Mouse (Mus musculus): ENCODE measurements around the gene Dpy19l3.
A peak's percentile ranks its signal among the peaks of the same experiment; 100 is the strongest.

Gene Dpy19l3

GRCm38 (mm10) chr7:35687229-35687628 is 67.0 kb downstream of the Dpy19l3 start:
- peak; percentile 62 for DNase-seq

- DNase-seq, result peak; percentile 64
These were observed 67.5 kb downstream of the Dpy19l3 start for GRCm38 (mm10) chr7:35686756-35687155.

GRCm38 (mm10) chr7:35686216-35686615 is 68.0 kb downstream of the Dpy19l3 start:
- DNase-seq, result no peak

GRCm38 (mm10) chr7:35683409-35684122 is 70.7 kb downstream of the Dpy19l3 start:
- no peak for DNase-seq

DNA sequence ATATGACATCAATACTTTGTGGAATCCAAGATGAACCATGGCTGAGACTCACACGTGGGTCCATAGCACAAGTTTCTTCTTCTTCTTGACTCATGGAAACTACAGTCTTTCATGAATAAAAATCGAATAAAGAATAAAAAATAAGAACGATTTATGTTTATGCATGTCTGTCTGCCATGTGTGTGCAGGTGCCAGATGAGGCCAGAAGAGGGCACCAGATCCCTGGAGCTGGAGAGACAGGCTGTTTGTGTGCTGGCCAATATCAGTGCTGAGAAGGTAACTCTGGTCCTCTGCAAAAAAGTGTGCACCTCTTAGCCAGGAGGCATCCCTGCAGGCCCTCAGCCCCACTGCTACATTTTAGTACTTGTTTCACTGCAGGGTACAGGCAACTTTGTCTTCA is 72.7 kb downstream of the Dpy19l3 start:
- no peak for DNase-seq

GRCm38 (mm10) chr7:35678976-35679375 is 75.3 kb downstream of the Dpy19l3 start:
- no peak for DNase-seq

DNA sequence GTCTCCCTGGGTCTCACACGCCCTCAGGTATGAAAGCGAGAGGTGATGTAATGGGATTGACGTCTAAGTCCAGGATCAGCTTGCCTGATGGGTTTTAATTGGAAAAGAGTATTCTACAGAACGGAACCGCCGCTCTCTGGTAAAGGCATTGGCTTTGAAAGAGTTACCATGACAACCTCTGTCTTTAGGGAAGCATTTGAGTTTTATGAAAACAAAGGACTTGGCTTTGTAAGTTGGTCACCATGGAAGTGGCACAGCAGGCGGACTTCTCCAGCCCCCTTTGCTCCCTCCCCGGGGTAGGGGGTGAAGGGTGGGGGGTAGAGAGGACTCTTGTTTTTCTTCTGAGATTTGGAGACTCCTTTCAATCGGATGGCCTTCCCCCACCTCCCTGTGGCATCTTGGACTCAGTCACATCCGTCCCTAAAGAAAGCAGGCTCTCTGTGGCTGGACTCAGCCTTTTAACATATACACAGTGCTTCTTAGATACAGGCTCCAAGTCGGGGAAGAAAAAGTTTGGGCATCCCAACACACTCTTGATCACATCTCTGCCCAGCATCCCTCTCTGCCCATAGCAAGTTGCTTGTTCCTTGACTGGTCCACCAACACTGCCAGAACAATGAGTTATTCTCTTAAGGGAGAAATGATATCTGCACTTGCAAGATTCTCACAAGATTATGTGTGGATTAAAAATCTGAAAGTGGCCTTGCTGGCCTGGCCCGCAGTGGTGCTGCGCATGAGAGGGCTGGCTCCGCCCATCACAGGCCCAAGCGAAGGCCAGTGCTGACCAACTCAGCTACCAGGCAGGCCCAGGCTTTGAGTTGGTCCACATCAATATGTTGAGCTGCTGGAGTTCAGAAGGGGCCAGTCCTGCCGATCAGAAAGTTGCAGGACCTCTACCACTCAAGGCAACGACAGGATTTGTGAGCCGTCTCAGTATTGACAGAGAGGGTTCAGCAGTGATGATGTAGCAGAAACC is 85.9 kb downstream of the Dpy19l3 start:
- DNase-seq, result peak; percentile 76

DNA sequence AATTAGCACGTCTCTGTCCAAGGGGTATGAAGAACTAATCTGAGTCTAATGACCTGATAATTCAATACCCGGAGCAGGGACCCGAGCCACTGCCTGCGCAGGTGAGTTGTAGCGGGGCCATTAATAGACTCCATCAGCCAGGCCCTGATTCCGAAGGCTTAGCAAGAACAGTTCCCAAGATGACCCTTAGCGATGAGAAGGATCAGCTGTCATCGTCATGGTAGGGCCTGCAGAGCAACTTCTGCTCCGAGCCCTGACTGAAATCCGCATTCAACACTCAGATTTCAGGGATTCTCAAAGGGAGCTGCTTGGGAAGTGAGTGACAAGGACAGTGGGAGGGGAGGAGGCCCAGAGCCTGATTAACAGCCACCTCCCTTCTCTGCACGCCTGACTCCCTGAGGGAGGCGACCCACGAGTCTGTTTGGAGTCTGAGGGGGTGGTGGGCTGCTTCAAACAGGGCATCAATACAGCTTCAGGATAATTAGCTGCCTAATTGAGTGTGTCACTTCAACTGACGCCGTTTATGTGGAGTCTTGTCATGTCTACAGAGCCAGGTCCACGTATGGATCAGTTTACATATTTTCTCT is 90.4 kb downstream of the Dpy19l3 start:
- DNase-seq, result no peak

GRCm38 (mm10) chr7:35659173-35659572 is 95.1 kb downstream of the Dpy19l3 start:
- DNase-seq, result no peak

GRCm38 (mm10) chr7:35657829-35658228 is 96.4 kb downstream of the Dpy19l3 start:
- no peak for DNase-seq

DNA sequence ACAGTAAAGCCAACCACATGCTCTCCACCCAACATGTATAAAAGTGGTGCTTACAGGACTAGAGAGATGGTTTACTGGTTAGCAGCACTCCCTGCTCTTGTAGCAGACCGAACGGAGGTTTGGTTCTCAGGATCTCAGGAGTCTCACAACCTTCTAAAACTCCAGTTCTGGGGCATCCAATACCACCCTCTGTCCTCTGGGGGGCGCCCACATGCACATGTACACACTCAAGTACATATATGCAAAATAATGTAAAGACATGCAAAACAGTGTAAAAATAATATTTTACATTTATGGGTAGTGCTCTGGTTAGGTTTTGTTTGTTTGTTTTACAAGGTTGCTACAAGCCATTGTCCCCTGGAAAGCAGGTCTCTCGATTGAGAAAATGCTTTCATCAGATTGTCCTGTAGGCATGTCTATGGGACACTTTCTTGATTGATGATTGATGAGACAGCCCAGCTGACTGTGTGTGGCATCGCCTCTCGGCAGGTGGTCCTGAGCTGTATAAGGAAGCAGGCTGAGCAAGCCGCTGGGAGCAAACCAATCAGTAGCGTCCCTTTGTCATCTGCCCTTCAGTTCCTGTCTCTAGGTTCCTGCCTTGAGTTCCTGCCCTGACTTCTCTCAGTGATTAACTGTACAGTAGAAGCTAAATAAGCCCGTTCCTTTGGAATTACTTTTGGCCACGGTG is 102.5 kb downstream of the Dpy19l3 start:
- DNase-seq, result no peak

DNA sequence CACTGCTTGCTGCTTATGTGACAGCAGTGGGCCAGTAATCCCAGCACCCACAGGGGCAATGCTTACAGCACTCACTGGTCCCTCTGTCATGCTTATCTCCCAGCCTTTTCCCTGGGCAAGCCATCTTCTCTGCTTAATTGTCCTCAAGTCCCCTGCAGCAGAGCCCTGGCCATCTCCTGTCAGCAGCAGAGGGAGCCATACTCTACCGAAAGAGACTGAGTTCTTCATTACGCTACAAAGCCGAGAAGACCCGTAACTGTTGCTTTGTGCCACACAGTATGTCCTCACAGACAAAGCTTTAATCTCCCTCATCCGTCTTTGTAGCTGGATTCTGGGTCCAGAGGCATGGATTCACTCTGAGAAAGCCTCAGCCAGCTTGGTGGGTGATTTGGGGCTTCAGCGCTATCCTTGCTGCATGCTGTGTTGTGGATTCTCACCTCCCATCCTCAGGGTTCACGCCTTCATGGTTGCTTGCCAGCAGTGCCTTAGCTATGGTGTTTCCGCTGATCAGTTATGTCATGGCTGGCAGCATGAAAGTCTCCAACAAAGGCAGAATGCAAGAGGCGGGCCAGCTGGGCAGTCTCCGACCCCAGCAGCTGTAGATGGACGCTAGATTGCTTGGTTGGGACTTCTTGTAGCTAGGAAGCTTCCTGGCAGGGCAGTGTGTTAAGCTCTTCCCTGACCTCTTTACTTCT is 103.4 kb downstream of the Dpy19l3 start:
- DNase-seq, result no peak

- no peak for DNase-seq
These were observed 105.2 kb downstream of the Dpy19l3 start for GRCm38 (mm10) chr7:35649071-35649470.

- no peak for DNase-seq
These were observed 105.8 kb downstream of the Dpy19l3 start for GRCm38 (mm10) chr7:35648239-35649069.

- peak; percentile 97 for DNase-seq
These were observed 107.1 kb downstream of the Dpy19l3 start, which contains the start of gene Pdcd5 for GRCm38 (mm10) chr7:35647101-35647698. TSS of gene Pdcd5 (minus strand) at chr7:35647521.

DNA sequence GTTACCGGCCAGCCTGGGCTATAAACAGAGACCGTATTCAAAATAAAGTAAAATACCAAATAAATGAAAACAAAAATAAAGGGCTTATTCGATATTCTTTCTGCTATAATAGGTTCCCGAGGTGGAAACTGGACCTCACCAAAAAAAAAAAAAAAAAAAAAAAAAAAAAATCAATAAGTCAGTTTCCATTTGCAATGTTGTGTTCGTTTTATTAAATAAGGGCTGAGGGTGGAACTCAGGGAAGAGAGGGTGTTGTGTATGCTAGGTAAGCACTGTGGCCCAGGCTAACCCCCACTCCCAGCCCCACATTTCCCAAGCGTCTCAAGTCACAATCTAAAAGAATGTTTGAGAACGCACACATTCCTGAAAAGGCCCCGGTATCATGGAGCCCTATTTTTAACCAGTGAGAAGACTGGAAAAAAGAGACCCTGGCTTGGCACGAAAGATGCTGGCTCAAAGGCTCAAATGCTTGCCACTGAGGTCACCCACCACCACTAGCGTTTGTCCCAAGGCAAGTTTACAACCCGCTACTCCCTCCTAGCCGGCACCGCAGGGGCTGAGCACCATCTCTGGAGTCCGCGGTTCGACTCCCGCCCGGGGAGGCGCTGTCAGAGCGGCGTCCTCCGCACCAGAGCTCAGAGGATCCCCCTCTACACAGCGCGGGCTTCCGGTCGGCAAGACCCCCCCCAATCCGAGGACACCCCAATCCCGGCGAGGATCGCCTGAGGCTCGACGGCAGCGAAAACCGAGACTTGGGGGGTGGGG is 107.8 kb downstream of the Dpy19l3 start:
- DNase-seq, result peak; percentile 56

DNA sequence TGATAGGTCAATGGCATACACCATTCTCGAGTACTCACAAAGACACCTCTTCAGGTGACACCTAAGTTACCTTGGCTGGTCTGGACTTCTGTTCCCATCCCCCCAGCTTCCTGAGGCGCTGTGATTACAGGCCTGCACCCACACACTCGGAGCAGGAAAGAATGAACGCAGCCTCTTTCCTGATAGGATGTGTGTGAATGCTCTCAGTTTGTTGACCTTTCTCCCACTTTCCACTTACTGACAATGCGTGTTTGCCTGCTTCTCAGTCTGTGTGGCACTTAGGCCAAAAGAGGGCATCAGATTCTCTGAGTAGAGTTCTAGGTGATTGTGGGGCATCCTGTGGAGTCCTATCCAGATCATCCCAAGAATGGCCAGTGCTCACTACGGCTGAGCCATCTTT is 114.2 kb downstream of the Dpy19l3 start:
- no peak for DNase-seq

- DNase-seq, result no peak
These were observed 117.4 kb downstream of the Dpy19l3 start for GRCm38 (mm10) chr7:35636874-35637273.

DNA sequence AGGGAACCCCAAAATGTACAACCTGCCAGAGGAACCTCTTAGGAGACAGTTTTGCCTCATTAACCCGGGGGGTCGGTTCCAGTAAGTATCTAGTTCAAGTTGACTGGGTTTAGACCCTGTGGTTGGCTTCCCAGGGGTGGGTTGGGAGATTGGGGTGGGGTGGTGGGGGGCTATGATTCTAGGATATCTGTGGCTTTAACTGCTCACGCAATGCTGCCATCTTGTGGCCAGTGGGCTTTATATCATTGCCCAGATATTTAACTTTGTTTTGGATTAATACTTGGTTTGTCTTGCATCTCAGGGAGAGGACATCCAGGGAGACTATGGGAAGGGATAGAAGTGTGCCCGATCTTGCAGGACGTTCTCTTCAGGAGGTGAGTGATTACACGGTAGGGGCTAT is 118.0 kb downstream of the Dpy19l3 start:
- DNase-seq, result peak; percentile 53
